Mouse (Mus musculus) spleen, postnatal 4 days (tissue): ENCODE measurements at regions not wholly inside any gene's neighbourhood (a gene's known extent, or its start where the extent isn't known, plus 50 kb on each side); places are given as distances from the start of the nearest gene placed in this dataset.

Experiments
- DNase-seq, 2 experiments: peaks; one replicate each; pipeline ENCODE4 v3.0.0; 2022; ENCODE audit warnings: low spot score in 2 of 2

DNA sequence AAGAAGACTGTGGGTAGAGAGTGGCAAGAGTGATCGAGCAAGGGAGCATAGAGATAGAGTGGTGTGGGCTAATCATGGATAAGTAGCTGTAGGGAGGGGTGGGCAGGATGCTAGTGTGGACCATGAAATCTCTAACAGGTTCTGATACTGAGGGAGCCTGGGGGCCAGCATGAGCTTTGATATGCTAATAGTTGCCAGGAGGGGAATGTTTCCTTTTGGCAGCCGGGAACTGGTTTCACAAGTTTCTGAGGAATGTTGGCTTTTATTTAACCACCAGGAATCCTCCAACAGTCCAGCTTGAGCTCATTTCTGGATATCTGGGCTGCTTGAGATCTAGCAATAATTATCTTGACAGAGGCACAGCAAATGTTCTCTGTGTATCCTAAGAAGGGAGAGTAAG is 167.7 kb upstream of the Fggy start:
- DNase-seq: no peak

DNA sequence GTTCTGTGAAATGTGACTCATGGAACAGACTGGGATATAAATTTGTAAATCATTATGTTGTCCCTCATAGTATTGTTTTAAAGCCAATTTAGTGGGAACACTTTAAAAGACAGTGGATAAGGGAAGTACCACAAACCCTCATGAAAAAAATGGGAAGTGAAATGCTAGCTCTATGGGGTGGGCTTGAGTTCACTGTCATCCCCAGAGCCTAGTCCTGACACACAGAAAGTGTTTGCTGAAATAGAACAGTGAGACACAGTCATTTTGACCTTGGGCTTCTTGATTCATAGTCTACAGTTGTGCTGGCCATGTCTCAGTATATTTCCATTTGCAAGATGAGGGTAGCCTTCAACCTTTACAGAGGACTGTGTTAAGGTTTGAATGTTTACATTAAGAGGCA is 166.8 kb upstream of the Fggy start:
- DNase-seq: no peak

- no peak for DNase-seq
Observed at GRCm38 (mm10) chr4:95395746-95396145, 161.6 kb upstream of the Fggy start.

DNA sequence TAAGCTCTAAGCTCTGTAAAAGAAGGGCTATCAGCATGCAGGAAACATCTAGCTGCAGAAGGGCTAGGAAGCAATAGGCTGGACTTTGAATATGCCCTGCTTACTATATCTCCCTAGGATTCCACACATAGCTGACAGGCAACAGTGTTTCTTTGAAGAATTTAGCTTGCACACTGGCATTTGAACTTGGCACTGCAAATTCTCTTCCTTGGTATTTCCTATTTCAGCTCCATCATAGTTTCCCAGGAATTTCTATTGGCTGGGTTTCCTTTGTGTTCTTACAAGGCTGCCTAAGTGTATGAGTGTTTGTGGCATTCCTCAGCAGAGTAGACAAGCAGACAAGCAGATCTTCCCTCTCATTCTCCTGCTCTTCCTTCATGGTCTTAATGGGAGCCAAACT is 159.0 kb upstream of the Fggy start:
- no peak for DNase-seq

- DNase-seq: no peak
Observed at GRCm38 (mm10) chr4:95402273-95402672, 155.0 kb upstream of the Fggy start.

DNA sequence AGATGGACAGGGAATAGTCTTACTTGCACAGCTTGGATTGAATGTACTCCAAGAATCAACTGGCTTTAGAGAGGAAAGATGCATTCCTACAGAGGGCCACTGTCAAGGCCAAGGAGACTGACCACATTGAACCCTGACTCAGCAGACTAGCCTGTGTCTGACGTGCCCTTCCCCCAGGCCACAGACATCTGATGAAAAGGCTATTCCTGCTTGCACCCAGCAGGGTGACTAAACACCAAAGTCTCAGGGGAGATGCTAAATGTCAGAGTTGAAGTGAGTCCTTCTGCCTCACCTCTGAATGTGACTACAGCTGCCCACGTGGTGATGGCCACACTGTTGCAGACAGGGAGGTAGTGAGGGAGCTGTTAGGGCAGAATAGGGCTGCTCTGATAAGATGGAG is 140.2 kb upstream of the Fggy start:
- DNase-seq: no peak

GRCm38 (mm10) chr4:95426563-95426962 is 130.7 kb upstream of the Fggy start:
- no peak for DNase-seq

DNA sequence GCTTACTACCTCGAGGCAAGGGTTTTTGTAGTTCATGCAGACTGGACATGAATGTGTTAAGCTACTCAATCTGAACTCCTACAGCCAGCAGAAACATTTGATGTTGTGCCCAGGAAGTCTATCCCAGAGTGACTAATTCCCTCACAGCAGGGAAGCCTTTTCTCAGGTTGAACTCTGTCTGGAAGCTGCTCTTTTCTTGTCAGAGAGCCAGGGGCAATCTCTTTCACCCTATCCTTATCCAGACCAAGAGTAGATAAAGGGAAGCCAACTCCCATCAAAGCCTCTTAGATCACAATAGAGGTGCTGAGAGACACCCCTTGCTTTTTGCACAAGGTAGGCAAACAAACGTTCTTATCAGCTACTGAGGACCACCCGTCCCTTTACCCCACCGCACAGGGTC is 122.8 kb upstream of the Fggy start:
- no peak for DNase-seq

DNA sequence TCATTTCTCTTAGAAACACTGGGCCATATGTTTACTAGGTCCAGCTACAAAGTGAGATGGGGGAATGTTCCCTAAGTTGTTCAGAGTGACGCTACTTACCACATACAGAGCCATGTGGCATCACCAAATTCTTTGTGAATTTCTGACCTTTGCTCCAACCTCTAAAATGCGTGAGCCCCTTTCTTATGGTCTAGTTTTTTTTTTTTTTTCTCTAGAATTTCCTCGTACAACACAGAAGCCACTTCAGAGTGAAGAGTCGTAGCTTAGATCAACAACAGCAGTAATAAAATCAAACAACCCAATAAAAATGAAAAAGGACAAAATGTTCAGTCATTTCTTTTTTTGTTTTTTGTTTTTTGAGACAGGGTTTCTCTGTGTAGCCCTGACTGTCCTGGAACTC is 122.2 kb upstream of the Fggy start:
- DNase-seq: no peak

DNA sequence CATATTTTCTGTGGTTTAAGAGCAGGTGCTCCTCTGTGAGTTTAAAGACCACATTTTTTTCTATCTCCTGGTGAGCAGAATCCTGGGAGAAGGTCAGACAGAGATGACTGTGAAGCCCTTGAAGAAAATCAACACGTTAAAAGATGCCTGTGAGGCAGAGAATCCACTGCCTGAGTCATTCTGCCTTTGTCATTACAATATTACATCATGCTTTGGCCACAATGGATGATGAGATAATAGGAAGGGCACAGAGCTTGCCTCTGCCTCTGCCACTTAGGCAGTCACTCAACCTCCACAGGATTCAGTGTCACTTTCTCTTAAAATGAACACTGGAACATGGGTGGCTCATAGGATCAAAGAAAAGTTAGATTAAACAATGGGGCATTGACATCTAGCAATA is 117.5 kb upstream of the Fggy start:
- no peak for DNase-seq

GRCm38 (mm10) chr4:95443854-95444811 is 113.2 kb upstream of the Fggy start:
- DNase-seq: no peak

GRCm38 (mm10) chr4:95450286-95450685 is 107.0 kb upstream of the Fggy start:
- DNase-seq: no peak

DNA sequence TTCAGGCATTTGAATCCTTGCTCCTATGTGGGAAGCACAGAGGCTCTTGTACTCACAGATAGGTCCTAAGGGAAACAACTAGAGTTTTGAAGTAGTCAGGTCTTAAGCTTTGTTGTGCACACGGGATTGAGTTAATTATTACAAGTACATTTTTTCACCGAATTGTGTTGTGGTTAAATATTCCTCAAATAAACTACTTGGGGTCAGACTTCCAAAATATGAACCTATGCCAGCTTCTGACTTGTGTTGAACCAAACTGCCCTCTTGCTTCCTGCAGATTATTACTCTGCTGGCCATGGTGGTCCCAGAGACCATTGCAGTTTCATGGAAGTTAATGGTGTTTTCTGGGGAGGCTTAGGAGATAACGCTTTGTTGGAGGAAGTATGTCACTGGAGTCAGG is 105.5 kb upstream of the Fggy start:
- no peak for DNase-seq

DNA sequence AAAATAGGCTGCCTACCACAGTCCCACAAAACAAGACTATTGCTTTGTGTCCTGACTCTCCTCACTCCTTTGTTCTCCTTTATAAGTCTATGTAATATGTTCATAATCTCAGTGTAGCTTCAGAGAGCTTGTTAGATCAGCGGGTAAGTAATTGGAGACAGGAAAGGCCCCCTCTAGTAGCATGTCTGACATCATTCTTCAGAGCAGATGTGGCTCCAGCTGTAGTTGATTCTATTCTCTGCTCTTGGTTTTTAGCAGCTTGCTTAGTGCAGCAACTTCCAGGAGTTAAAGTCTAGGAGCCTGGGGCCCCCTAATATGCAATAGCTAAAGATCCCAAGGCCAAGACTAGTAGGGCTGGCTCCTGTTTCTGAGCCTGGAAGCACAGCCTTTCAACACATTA is 101.0 kb upstream of the Fggy start:
- no peak for DNase-seq

DNA sequence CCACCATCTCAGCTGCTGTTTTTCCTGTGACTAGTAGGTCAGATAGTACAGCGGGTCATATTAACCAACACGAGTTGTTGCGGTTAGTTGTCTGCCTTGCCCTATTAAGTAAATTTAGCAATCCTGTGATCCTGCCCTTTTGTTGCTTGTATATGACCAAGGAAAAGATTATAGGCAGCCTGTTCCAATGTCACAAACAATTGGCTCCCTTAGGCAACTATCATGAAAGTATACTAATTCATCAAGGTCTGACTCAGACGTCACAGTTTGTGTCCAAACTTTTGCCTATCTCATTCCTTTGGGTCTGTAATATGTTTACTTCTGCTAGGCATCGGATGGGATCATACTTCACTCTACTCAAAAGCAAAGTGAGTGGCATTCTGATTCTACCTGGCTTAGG is 100.4 kb upstream of the Fggy start:
- no peak for DNase-seq

DNA sequence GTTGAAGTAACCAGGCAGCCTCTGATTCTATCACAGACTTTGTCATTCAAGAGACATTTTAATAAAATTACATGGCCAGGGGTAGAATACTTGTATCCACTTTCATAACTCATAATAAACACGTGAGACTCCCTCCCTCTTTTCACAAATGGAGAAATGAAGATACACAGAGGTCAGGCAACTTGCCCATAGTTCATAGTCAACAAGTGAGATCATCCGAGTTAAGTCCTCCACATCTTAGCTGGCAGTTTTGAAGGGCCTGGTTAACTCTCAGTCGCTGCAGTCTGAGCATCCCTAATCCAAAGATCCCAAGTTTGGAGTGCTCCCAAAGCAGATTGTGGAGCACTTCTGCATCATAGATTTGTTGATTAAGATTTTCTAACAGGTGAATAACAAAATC is 94.8 kb upstream of the Fggy start:
- DNase-seq: no peak

DNA sequence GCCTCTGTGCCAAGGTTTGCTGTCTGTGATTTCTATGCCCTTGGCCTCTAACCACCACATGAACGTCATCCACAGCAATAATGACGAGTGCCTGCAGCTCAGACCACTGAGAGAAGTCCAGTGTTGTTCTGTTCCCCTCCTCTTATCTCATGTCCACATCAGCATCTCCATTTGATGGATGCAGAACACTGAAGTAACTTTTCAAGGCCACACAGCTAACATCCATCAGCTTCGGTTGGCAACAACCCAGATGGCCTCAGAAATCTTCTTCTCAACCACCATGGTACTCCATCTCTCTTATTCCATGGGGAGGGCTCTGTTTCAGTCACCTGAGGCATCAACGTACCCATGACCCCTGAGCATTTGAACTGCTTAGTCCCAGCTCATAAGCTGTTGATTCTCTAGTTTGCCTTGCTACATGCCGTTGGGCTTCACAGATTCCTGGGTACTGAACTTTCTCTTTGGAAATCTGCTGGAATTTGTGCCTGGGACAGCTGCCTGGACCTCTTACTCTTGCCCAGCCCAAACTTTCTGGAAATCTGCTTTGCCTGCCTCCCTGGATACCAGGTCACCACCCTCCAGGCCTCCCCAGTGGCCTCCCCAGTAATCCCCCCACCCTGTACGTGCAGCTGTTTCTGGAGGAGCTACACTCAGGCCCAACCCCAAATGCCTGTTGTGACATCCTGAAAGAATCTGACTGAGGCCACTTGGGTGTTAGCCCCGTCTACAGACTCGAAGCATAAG is 94.1 kb upstream of the Fggy start:
- DNase-seq: no peak

- no peak for DNase-seq
Observed at GRCm38 (mm10) chr4:95466647-95467046, 90.7 kb upstream of the Fggy start.

- no peak for DNase-seq
Observed at GRCm38 (mm10) chr4:95467526-95467925, 89.8 kb upstream of the Fggy start.

DNA sequence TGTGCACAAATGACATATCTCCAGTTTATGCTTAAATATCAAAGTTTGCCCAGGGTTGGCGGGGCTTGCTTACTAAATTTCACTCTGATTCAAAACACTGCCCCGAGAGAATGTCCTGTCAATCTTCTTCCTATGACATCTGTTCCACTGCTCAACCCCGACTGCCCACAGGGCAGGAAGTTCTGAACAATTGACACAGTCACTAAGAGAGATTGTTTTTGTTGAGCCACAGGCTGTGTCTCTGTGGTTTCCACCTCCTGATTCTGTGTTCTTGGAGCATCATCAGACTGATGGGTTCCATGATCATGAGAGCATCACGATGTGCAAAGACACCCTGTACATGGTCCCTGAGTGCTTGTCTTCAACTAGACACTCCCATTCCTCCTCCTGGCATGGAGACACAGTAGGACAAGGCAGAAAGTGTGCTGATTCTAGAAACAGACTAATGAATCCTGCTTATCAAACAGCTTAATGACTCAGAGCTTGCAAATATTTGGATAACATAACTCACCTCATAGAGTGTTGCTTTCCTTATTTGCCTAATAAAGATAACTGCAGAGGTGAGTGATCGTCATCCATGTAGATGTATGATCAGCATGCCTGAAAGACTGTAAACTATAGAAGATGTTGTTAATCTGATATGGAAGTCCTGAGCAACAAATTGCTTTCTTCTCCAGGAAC is 82.4 kb upstream of the Fggy start:
- no peak for DNase-seq

DNA sequence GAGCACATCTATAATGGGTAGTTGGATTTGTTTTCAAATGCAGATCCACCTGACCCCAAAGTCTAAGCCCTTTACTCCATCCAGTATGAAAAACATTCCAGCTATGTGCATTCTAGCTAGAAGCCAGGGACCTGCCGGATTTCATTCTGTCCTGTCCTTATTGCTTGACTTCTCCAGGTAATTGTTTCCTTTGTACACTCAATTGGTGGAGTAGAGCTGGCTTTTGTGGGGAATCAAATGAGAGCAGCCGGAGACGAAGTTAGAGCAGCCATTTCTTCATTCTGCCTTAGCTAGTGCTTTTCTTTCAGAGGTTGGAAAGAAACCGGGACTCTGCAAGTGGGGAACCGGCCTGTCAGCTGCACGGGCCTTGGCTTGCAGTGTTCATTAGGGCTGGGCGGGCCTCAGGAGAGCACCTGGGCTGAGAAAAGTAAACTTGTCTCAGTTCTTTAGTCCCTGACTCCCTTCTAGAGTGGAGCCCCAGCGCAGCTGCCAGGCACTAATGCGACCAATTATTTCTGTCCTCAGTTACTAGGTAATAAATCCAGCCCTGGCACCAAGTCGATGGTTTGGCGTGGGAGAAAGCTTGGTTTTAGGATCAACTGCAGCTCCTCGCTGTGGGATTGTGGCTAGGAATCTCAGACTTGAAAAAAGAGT is 81.1 kb upstream of the Fggy start:
- no peak for DNase-seq

DNA sequence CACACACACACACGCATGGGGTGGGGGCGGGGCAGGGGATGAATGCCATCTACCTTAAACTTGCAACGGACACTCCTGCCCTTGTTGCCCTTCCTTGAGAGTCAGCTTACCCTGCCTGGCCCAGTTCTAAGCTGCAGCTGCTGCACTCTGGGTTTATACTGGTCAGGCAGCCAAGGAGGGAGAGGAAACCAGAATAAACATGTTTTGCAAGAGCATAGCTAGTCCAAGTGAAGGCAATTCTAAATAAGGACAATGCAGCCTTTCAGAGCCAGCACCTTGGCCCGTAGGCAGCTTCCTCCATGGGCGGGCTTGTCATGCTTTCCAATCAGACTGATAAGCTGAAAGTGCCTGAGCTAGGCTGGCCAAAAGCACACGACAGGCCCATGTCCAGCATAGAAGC is 73.7 kb upstream of the Fggy start:
- no peak for DNase-seq
